Mouse (Mus musculus) E14TG2a.4 (cell line): ENCODE results near the gene Slc4a8.

Experiments
- CTCF ChIP-seq: conservative IDR thresholded peaks from 2 replicates; pipeline ENCODE4 v1.5.1; 2014; ENCODE audit warnings: low read length
- NANOG ChIP-seq: IDR thresholded peaks from 2 replicates; pipeline ENCODE4 v1.6.1; 2014; ENCODE audit warnings: borderline replicate concordance, low read length, mixed read lengths
- POU5F1 ChIP-seq: IDR thresholded peaks from 2 replicates; pipeline ENCODE4 v1.6.1; 2014; ENCODE audit warnings: low read length, borderline replicate concordance

GRCm38 (mm10) chr15:100755881-100756624 lies 5.5 kb upstream of the Slc4a8 start:
- TF ChIP-seq CTCF = no peak
- TF ChIP-seq POU5F1 = no peak
- TF ChIP-seq NANOG = no peak
